Mouse (Mus musculus): ENCODE measurements at regions not wholly inside any gene's neighbourhood (a gene's known extent, or its start where the extent isn't known, plus 50 kb on each side); places are given as distances from the start of the nearest gene placed in this dataset.

GRCm38 (mm10) chr7:110701681-110702413 lies 66.2 kb upstream of the Ampd3 start:
- Histone ChIP-seq H3K27me3 (ENCODE audit: control insufficient read depth, insufficient read depth, low read length) (no peaks in the 10 kb centered on the region), H3K9me3 (ENCODE audit: control insufficient read depth, low read length) (no peaks in the 10 kb centered on the region), H3K4me3 (ENCODE audit: low read depth, low read length) (no peak overlapping the region), H3K9ac (ENCODE audit: low read length) (no peak overlapping the region), H3K4me1 (ENCODE audit: control insufficient read depth, insufficient read depth, low read length) (no peaks in the 10 kb centered on the region), H3K36me3 (ENCODE audit: control insufficient read depth, insufficient read depth, low read length) (no peaks in the 10 kb centered on the region), H3K4me2 (no peak overlapping the region), H3K27ac (ENCODE audit: low read depth, low read length) (no peak overlapping the region)
- DNase-seq (ENCODE audit: low spot score, missing footprints) (peak; percentile 82), ATAC-seq (ENCODE audit: low FRiP score) (no peak)
- 64% methylated on average over 11 of the region's 11 CpGs for WGBS

- H3K27me3 ChIP-seq (ENCODE audit: control insufficient read depth, insufficient read depth, low read length): no peaks in the 10 kb centered on the region
- no peak overlapping the region for H3K9ac ChIP-seq (ENCODE audit: low read length)
- WGBS: 80% methylated on average over 6 of the region's 6 CpGs
- no peaks in the 10 kb centered on the region for H3K4me1 ChIP-seq (ENCODE audit: control insufficient read depth, insufficient read depth, low read length)
- H3K36me3 ChIP-seq (ENCODE audit: control insufficient read depth, insufficient read depth, low read length): no peaks in the 10 kb centered on the region
- DNase-seq (ENCODE audit: low spot score, missing footprints) (no peak), ATAC-seq (ENCODE audit: low FRiP score) (no peak)
- H3K27ac ChIP-seq (ENCODE audit: low read depth, low read length): no peak overlapping the region
- H3K4me2 ChIP-seq: no peak overlapping the region
- H3K4me3 ChIP-seq (ENCODE audit: low read depth, low read length): no peak overlapping the region
- H3K9me3 ChIP-seq (ENCODE audit: control insufficient read depth, low read length): no peaks in the 10 kb centered on the region
Measured at GRCm38 (mm10) chr7:110702414-110702783, 65.6 kb upstream of the Ampd3 start.

- Histone ChIP-seq H3K27ac (ENCODE audit: low read depth, low read length) (no peak overlapping the region), H3K4me1 (ENCODE audit: control insufficient read depth, insufficient read depth, low read length) (no peaks in the 10 kb centered on the region), H3K36me3 (ENCODE audit: control insufficient read depth, insufficient read depth, low read length) (no peaks in the 10 kb centered on the region), H3K4me2 (no peak overlapping the region), H3K9me3 (ENCODE audit: control insufficient read depth, low read length) (no peaks in the 10 kb centered on the region), H3K27me3 (ENCODE audit: control insufficient read depth, insufficient read depth, low read length) (no peaks in the 10 kb centered on the region), H3K4me3 (ENCODE audit: low read depth, low read length) (no peak overlapping the region), H3K9ac (ENCODE audit: low read length) (no peak overlapping the region)
- 89% methylated on average over 6 of the region's 6 CpGs for WGBS
- DNase-seq (ENCODE audit: low spot score, missing footprints) (peak; percentile 31), ATAC-seq (ENCODE audit: low FRiP score) (no peak)
Measured at GRCm38 (mm10) chr7:110705311-110706000, 62.5 kb upstream of the Ampd3 start.

- ATAC-seq (ENCODE audit: low FRiP score): no peak
Measured at GRCm38 (mm10) chr7:110706001-110706695, 61.9 kb upstream of the Ampd3 start.

GRCm38 (mm10) chr7:110706696-110707087 lies 61.3 kb upstream of the Ampd3 start:
- H3K27ac ChIP-seq (ENCODE audit: low read depth, low read length): no peak overlapping the region
- no peaks in the 10 kb centered on the region for H3K4me1 ChIP-seq (ENCODE audit: control insufficient read depth, insufficient read depth, low read length)
- WGBS: 76% methylated on average over 10 of the region's 10 CpGs
- H3K27me3 ChIP-seq (ENCODE audit: control insufficient read depth, insufficient read depth, low read length): no peaks in the 10 kb centered on the region
- DNase-seq (ENCODE audit: low spot score, missing footprints) (peak; percentile 57), ATAC-seq (ENCODE audit: low FRiP score) (no peak)
- H3K4me2 ChIP-seq: no peak overlapping the region
- H3K9me3 ChIP-seq (ENCODE audit: control insufficient read depth, low read length): no peaks in the 10 kb centered on the region
- no peak overlapping the region for H3K4me3 ChIP-seq (ENCODE audit: low read depth, low read length)
- no peak overlapping the region for H3K9ac ChIP-seq (ENCODE audit: low read length)
- H3K36me3 ChIP-seq (ENCODE audit: control insufficient read depth, insufficient read depth, low read length): no peaks in the 10 kb centered on the region

More at GRCm38 (mm10) chr7:110706001-110706695, 61.9 kb upstream of the Ampd3 start:
- Histone ChIP-seq H3K27me3 (ENCODE audit: control insufficient read depth, insufficient read depth, low read length) (no peaks in the 10 kb centered on the region), H3K9me3 (ENCODE audit: control insufficient read depth, low read length) (no peaks in the 10 kb centered on the region), H3K4me3 (ENCODE audit: low read depth, low read length) (no peak overlapping the region), H3K27ac (ENCODE audit: low read depth, low read length) (no peak overlapping the region), H3K4me1 (ENCODE audit: control insufficient read depth, insufficient read depth, low read length) (no peaks in the 10 kb centered on the region), H3K36me3 (ENCODE audit: control insufficient read depth, insufficient read depth, low read length) (no peaks in the 10 kb centered on the region), H3K4me2 (no peak overlapping the region), H3K9ac (ENCODE audit: low read length) (no peak overlapping the region)
- 85% methylated on average over 10 of the region's 10 CpGs for WGBS
- no peak for DNase-seq (ENCODE audit: low spot score, missing footprints)

- Histone ChIP-seq H3K4me2 (no peak overlapping the region), H3K4me3 (ENCODE audit: low read depth, low read length) (no peak overlapping the region), H3K4me1 (ENCODE audit: control insufficient read depth, insufficient read depth, low read length) (no peaks in the 10 kb centered on the region), H3K27ac (ENCODE audit: low read depth, low read length) (no peak overlapping the region), H3K9me3 (ENCODE audit: control insufficient read depth, low read length) (no peaks in the 10 kb centered on the region), H3K9ac (ENCODE audit: low read length) (no peak overlapping the region), H3K36me3 (ENCODE audit: control insufficient read depth, insufficient read depth, low read length) (no peaks in the 10 kb centered on the region), H3K27me3 (ENCODE audit: control insufficient read depth, insufficient read depth, low read length) (no peaks in the 10 kb centered on the region)
- WGBS: 86% methylated on average over 9 of the region's 9 CpGs
- ATAC-seq (ENCODE audit: low FRiP score) (no peak), DNase-seq (ENCODE audit: low spot score, missing footprints) (peak; percentile 21)
Measured at GRCm38 (mm10) chr7:110708116-110708515, 59.9 kb upstream of the Ampd3 start.

- no peaks in the 10 kb centered on the region for H3K27me3 ChIP-seq (ENCODE audit: control insufficient read depth, insufficient read depth, low read length)
- H3K9ac ChIP-seq (ENCODE audit: low read length): no peak overlapping the region
- peak; percentile 10 for DNase-seq (ENCODE audit: low spot score, missing footprints)
- H3K36me3 ChIP-seq (ENCODE audit: control insufficient read depth, insufficient read depth, low read length): no peaks in the 10 kb centered on the region
- no peak overlapping the region for H3K4me3 ChIP-seq (ENCODE audit: low read depth, low read length)
- H3K9me3 ChIP-seq (ENCODE audit: control insufficient read depth, low read length): no peaks in the 10 kb centered on the region
- no peak overlapping the region for H3K27ac ChIP-seq (ENCODE audit: low read depth, low read length)
- 85% methylated on average over 3 of the region's 3 CpGs for whole genome bisulfite sequencing
- no peaks in the 10 kb centered on the region for H3K4me1 ChIP-seq (ENCODE audit: control insufficient read depth, insufficient read depth, low read length)
- no peak overlapping the region for H3K4me2 ChIP-seq
- ATAC-seq (ENCODE audit: low FRiP score): no peak
Measured at GRCm38 (mm10) chr7:110708781-110709180, 59.2 kb upstream of the Ampd3 start.

GRCm38 (mm10) chr7:110709606-110710005 lies 58.4 kb upstream of the Ampd3 start:
- Histone ChIP-seq H3K36me3 (ENCODE audit: control insufficient read depth, insufficient read depth, low read length) (no peaks in the 10 kb centered on the region), H3K4me2 (no peak overlapping the region), H3K9me3 (ENCODE audit: control insufficient read depth, low read length) (no peaks in the 10 kb centered on the region), H3K9ac (ENCODE audit: low read length) (no peak overlapping the region), H3K4me3 (ENCODE audit: low read depth, low read length) (no peak overlapping the region), H3K27ac (ENCODE audit: low read depth, low read length) (no peak overlapping the region), H3K4me1 (ENCODE audit: control insufficient read depth, insufficient read depth, low read length) (no peaks in the 10 kb centered on the region), H3K27me3 (ENCODE audit: control insufficient read depth, insufficient read depth, low read length) (no peaks in the 10 kb centered on the region)
- 85% methylated on average over 6 of the region's 6 CpGs for WGBS
- no peak for DNase-seq (ENCODE audit: low spot score, missing footprints)
- no peak for ATAC-seq (ENCODE audit: low FRiP score)
